9 mouse cellular contexts compared by ENCODE assay signal in genomic region chr1:51689461-51690223, GRCm38 (mm10).
A peak's percentile ranks its signal among the peaks of the same experiment; 100 is the strongest.
DNase-seq lines count a peak whose midpoint lies in the region; ATAC-seq and TF ChIP-seq lines count a peak whose summit lies in the region.
"Had no signal": no experiment of that assay in that cellular context is flagged by ENCODE, and none has a peak within 500 bp of the region (broad histone marks: within the 10 kb centered on the region; RNA-seq: fewer than 3 reads in every experiment).

No protein-coding gene starts in this region.

- ATAC-seq in stomach, postnatal 0 days (ENCODE audit: low FRiP score, low TSS enrichment): no peak
- no peak for ATAC-seq in monocyte, adult 5-6 weeks (replicated peaks; ENCODE audit: insufficient number of reproducible peaks, low FRiP score, low TSS enrichment, poor library complexity, severe bottlenecking)

- no peak overlapping the region for H3K9ac ChIP-seq in stomach, postnatal 0 days (ENCODE audit: low read length)
- H3K9ac ChIP-seq: midbrain, embryonic 12.5 days had no signal

- H3K36me3 ChIP-seq in stomach, postnatal 0 days (ENCODE audit: control insufficient read depth, insufficient read depth, low read length): no peaks in the 10 kb centered on the region
- H3K36me3 ChIP-seq: midbrain, embryonic 12.5 days had no signal

- H3K27ac ChIP-seq in gastrocnemius, adult 2 months: peak overlapping the region; percentile 68
- H3K27ac ChIP-seq in stomach, postnatal 0 days (replicated peaks): no peak overlapping the region
- H3K27ac ChIP-seq: midbrain, embryonic 12.5 days had no signal

- 69% methylated on average over 9 of the region's 9 CpGs for WGBS in stomach, postnatal 0 days

- intact Hi-C loops in gastrocnemius, adult 2 months (cut with DNase I): no loop called here

- TF ChIP-seq CTCF in gastrocnemius, adult 2 months (IDR thresholded peaks at IDR 0.05): peak; percentile 26; the same call in 1 of the 2 replicates
- TF ChIP-seq CTCF in stomach, postnatal 0 days (IDR thresholded peaks at IDR 0.05; ENCODE audit: low read depth): peak; percentile 40

- TF ChIP-seq EP300 in stomach, postnatal 0 days (optimal IDR thresholded peaks at IDR 0.05): no peak

- no peak overlapping the region for H3K4me3 ChIP-seq in gastrocnemius, adult 2 months
- no peak overlapping the region for H3K4me3 ChIP-seq in stomach, postnatal 0 days (ENCODE audit: low read depth, low read length)
- H3K4me3 ChIP-seq: midbrain, embryonic 12.5 days had no signal

- peak; percentile 34 for DNase-seq in gastrocnemius, adult 2 months
- no peak for DNase-seq in gastrocnemius, postnatal 10 days
- DNase-seq in urinary bladder, postnatal 25 days (ENCODE audit: low spot score): peak; percentile 11
- no peak for DNase-seq in urinary bladder, postnatal 4 days (ENCODE audit: low spot score in 2 of 2)
- DNase-seq in kidney, adult 9 months: peak; percentile 44
- DNase-seq in stomach, postnatal 0 days (ENCODE audit: low spot score): no peak
- no peak for DNase-seq in ovary, postnatal 14 days (ENCODE audit: low spot score)

- no peak overlapping the region for H3K4me2 ChIP-seq in stomach, postnatal 0 days (replicated peaks; ENCODE audit: low read depth)
- H3K4me2 ChIP-seq: midbrain, embryonic 12.5 days had no signal

- no peaks in the 10 kb centered on the region for H3K27me3 ChIP-seq in stomach, postnatal 0 days (ENCODE audit: control insufficient read depth, insufficient read depth, low read length)

- H3K9me3 ChIP-seq in stomach, postnatal 0 days (ENCODE audit: control insufficient read depth, low read length): no peaks in the 10 kb centered on the region
- H3K9me3 ChIP-seq: midbrain, embryonic 12.5 days had no signal

- H3K4me1 ChIP-seq in stomach, postnatal 0 days (replicated peaks; ENCODE audit: control insufficient read depth, insufficient read depth): no peaks in the 10 kb centered on the region

Comparison
In these comparisons a context has a peak if more than half of its experiments do, and no peak if none do; other contexts are left out.
1. DNase-seq: peak in gastrocnemius, adult 2 months (single experiment), urinary bladder, postnatal 25 days (single experiment) and kidney, adult 9 months (single experiment); none in gastrocnemius, postnatal 10 days (single experiment), urinary bladder, postnatal 4 days (0 of 2), stomach, postnatal 0 days (single experiment) and ovary, postnatal 14 days (single experiment).